Mouse (Mus musculus) forebrain, embryonic 11.5 days (tissue): Measurements from ENCODE around the gene Gm49450. TPM values are rescaled to one million over a fixed set of nuclear protein-coding genes. Genes with fewer than 3 reads are reported as not detected.
A peak's percentile ranks its signal among the peaks of the same experiment; 100 is the strongest.

ENCODE experiments used
- ATAC-seq: fragments of 200-750 bp; cut with Nextera tagmentation; replicated peaks from 2 replicates; pipeline ENCODE4 v1.8.0; 2017; ENCODE audit warnings: moderate TSS enrichment; ENCODE audit not compliant: low FRiP score
- DNase-seq: peaks from one replicate; pipeline ENCODE4 v3.0.0-alpha.2; 2017; ENCODE audit warnings: low spot score
- H3K27ac ChIP-seq: fragments of 300-500 bp; sonication (generic); 2 replicates; pipeline ENCODE4 v1.5.1; 2014; ENCODE audit warnings: low read depth, low read length
- H3K27me3 ChIP-seq: fragments of 300-500 bp; sonication (generic); 2 replicates; pipeline ENCODE4 v1.6.1; 2014; ENCODE audit warnings: mild to moderate bottlenecking, low read length, mixed read lengths; ENCODE audit not compliant: control insufficient read depth, insufficient read depth
- H3K36me3 ChIP-seq: fragments of 300-500 bp; sonication (generic); 2 replicates; pipeline ENCODE4 v1.6.1; 2014; ENCODE audit warnings: mild to moderate bottlenecking, low read length, moderate library complexity, mixed read lengths; ENCODE audit not compliant: control insufficient read depth, insufficient read depth
- H3K4me1 ChIP-seq: fragments of 300-500 bp; sonication (generic); replicated peaks from 2 replicates; pipeline ENCODE4 v1.6.1; 2014; ENCODE audit warnings: low read length, mixed read lengths; ENCODE audit not compliant: control insufficient read depth, insufficient read depth
- H3K4me2 ChIP-seq: fragments of 300-500 bp; sonication (generic); 2 replicates; pipeline ENCODE4 v1.6.1; 2014; ENCODE audit warnings: low read depth, mild to moderate bottlenecking, low read length, moderate library complexity, mixed read lengths; ENCODE audit not compliant: severe bottlenecking
- H3K4me3 ChIP-seq: fragments of 300-500 bp; sonication (generic); 2 replicates; pipeline ENCODE4 v1.5.1; 2014; ENCODE audit warnings: low read depth, low read length
- H3K9ac ChIP-seq: fragments of 300-500 bp; sonication (generic); 2 replicates; pipeline ENCODE4 v1.6.1; 2014; ENCODE audit warnings: low read length
- H3K9me3 ChIP-seq: fragments of 300-500 bp; sonication (generic); 2 replicates; pipeline ENCODE4 v1.6.1; 2016; ENCODE audit warnings: low read length, mixed read lengths; ENCODE audit not compliant: control insufficient read depth
- whole genome bisulfite sequencing: fragments of 180-500 bp; shearing (Covaris S2); extraction: QIAGEN DNeasy Blood & Tissue Kit; methylation state at CpG from one replicate; pipeline ENCODE4 v1.1.7; 2014; 5-methylcytosine and 5-hydroxymethylcytosine counted together
- polyA plus RNA-seq: library from polyadenylated mRNA; unstranded; fragments of >200 nt; fragmentation: Nextera tagmentation; extraction: Ambion mirVana; gene quantifications from 2 replicates; pipeline ENCODE4 v1.2.1, GENCODE M21; 2014

The Gm49450 gene
- polyA plus RNA-seq, 1 experiment from 2014 or later: not detected

DNA sequence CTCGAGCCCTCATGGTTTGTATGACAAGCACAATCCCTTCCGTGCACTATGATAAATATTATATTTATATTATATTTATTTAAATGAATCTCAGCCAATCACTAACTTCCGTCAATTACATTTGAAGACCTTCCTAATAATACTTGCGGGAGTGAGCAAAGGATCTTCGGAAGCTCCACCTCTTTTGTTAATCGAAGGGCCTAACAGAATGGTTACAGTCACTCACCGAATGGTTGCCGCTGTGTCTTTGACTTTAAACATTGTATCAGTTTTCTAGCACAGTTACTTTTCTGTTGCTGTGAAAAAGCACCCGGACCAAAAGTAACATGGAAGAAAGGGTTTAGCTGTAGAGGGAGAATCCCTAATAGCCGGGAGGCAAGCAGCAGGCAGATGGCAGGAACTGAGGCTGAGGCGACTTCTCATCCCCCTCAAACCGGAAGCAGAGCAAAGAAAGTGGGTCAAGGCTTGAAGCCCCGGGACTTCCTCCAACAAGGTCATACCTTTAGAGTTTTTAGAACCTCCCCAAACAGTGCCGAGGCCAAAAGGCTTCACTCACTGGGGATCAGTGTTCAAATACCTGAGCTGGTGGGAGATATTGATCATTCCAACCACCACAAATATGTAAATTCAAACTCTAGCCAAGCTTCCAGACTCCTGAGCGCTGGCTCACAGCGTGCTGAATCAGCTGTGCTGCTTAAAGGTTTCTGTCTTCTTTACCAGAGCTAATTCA is 16.2 kb upstream of the Gm49450 start:
- Histone ChIP-seq H3K9me3 (no peaks in the 10 kb centered on the region; the same call in 1 of the 2 replicates), H3K27ac (peak overlapping the region; percentile 99), H3K4me1 (peaks cover 31% of the 10 kb centered on the region), H3K4me3 (no peak overlapping the region; the same call in 1 of the 2 replicates), H3K4me2 (peak overlapping the region; percentile 37; the same call in 1 of the 2 replicates), H3K36me3 (no peaks in the 10 kb centered on the region), H3K27me3 (no peaks in the 10 kb centered on the region), H3K9ac (peak overlapping the region; percentile 28; the same call in 1 of the 2 replicates)
- DNase-seq (no peak), ATAC-seq (peak; percentile 31)
- 5% methylated on average over 16 of the region's 16 CpGs for WGBS

DNA sequence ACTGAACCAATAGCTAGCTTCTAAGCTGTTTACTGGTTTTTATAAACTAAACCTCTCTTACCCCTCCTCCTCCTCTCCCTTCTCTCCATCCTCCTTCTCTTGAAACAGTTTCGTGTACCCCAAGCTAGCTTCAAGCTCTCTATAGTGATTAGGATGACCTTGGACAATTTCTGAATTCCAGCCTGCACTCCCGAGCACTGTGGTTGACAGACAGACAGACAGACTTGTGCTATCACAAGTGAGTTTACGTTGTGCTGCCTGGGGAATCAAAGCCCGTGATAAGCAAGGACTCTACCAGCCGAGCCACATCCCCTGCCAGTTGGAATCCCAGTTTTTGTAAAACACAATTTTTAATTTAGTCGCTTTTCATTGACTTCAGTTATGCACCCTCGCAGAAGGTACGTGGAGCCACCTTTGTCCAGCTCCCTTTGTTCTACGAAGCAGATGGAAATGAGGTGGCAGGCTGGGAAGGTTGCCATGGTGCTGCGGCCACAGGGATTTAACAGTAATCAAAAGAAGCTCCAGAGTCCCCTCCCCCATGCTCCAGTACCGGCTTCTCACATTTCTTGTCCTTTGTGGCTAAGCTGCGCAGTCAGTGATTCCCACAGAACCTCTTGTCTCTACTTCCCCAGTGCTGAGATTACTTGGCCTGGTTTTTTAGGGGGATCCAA is 15.5 kb upstream of the Gm49450 start:
- Histone ChIP-seq H3K36me3 (no peaks in the 10 kb centered on the region), H3K9ac (peak overlapping the region; percentile 63), H3K4me2 (peak overlapping the region; percentile 37; the same call in 1 of the 2 replicates), H3K4me1 (peaks cover 31% of the 10 kb centered on the region), H3K4me3 (no peak overlapping the region; the same call in 1 of the 2 replicates), H3K9me3 (peaks cover 3% of the 10 kb centered on the region; the same call in 1 of the 2 replicates), H3K27ac (peak overlapping the region; percentile 99), H3K27me3 (no peaks in the 10 kb centered on the region)
- peak; percentile 92 for DNase-seq
- 2% methylated on average over 12 of the region's 12 CpGs for WGBS
- ATAC-seq: peak; percentile 94

DNA sequence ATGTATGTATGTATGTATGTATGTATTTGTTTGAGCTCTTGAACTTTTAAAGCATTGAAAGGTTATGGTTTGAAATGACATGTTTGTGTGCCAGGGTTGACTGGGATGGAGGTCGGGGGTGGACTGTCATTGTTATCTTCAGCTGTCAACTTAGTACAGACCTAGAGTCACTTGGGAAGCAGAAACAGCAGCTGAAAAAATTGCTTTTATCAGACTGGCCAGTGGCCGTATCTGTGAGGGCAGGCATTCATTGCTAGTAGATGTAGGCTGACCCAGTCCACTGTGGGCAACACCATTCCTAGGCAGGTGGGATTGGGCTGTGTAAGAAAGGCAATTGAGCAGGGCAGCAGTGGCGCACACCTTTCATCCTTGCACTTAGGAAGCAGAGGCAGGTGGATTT is 6.2 kb upstream of the Gm49450 start:
- no peak overlapping the region for H3K4me3 ChIP-seq
- H3K4me1 ChIP-seq: 0 out of 2 replicates have a peak, but pooled peaks cover 2% of the 10 kb centered on the region
- no peak overlapping the region for H3K27ac ChIP-seq
- H3K36me3 ChIP-seq: no peaks in the 10 kb centered on the region
- no peak overlapping the region for H3K9ac ChIP-seq
- DNase-seq: no peak
- H3K4me2 ChIP-seq: no peak overlapping the region
- 80% methylated on average over 3 of the region's 3 CpGs for WGBS
- no peak for ATAC-seq
- H3K27me3 ChIP-seq: no peaks in the 10 kb centered on the region
- H3K9me3 ChIP-seq: peaks cover 4% of the 10 kb centered on the region; the same call in 1 of the 2 replicates

DNA sequence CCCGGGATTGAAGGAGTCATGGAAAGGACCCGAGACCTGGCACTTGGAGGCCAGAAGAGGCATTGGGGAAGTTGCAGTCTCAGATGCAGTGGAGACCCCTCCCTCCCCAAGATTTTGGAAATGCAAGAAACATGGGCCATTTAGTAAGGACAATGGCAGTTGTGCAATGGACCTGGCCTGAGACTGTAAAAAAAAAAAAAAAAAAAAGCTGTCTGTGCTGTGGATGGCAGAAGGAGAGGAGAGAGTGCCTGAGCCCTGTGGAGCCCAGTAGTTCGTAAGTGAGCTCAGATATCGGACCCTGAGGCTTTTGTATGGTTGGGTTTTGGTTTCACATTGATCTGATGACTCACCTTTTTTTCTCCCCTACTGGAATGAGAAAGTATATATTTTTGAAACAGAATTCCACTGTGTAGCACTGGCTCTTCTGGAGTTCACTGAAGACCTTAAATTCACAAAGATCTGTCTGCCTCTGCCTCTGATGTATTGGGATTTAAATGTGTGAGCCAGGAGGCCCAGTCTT is 5.6 kb upstream of the Gm49450 start:
- WGBS: 90% methylated on average over 4 of the region's 4 CpGs
- Histone ChIP-seq H3K4me1 (0 out of 2 replicates have a peak, but pooled peaks cover 2% of the 10 kb centered on the region), H3K4me3 (no peak overlapping the region), H3K9ac (no peak overlapping the region), H3K36me3 (no peaks in the 10 kb centered on the region), H3K4me2 (no peak overlapping the region), H3K27ac (no peak overlapping the region), H3K27me3 (no peaks in the 10 kb centered on the region), H3K9me3 (peaks cover 2% of the 10 kb centered on the region; the same call in 1 of the 2 replicates)
- no peak for ATAC-seq
- no peak for DNase-seq

DNA sequence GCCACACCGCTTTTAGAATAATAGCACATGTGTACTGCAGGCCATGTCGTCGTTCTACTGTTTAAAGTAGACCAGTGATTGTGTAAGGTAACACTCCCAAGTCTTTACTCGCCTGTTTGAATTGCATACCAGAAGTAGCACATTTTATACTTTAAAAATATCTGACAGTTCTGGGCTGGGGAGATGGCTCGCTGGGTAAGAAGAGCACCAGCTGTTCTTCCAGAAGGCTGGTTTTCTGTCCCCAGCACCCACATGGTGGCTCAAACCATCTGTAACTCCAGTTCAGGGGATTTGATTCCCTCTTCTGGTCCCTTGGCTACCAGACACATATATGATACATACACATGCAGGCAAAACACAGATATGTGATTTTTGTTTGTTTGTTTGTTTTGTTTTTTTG is 4.1 kb upstream of the Gm49450 start:
- Histone ChIP-seq H3K9ac (no peak overlapping the region), H3K27ac (no peak overlapping the region), H3K9me3 (no peaks in the 10 kb centered on the region), H3K4me1 (0 out of 2 replicates have a peak, but pooled peaks cover 2% of the 10 kb centered on the region), H3K36me3 (no peaks in the 10 kb centered on the region), H3K27me3 (no peaks in the 10 kb centered on the region), H3K4me2 (no peak overlapping the region), H3K4me3 (no peak overlapping the region)
- 89% methylated on average over 5 of the region's 5 CpGs for WGBS
- ATAC-seq: no peak
- no peak for DNase-seq

DNA sequence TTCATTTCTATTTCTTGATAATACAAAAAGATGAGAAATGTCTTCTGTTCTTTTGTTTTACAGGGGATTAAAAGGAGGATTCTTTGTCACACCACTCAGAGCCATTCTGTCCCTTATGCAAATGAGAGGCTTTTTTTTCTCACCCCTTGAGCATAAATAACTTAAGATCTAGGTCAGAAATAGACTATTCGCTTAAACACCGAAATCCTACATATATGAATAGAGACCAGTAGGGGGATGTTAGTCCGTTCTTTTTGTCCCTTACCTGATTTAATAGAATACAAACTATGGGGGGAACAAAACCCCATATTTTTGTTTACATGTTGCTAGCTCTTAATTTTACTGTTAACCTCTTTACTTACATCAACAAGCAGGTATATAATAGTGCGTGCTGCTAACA is 2.6 kb upstream of the Gm49450 start:
- Histone ChIP-seq H3K4me2 (no peak overlapping the region), H3K9ac (no peak overlapping the region)

DNA sequence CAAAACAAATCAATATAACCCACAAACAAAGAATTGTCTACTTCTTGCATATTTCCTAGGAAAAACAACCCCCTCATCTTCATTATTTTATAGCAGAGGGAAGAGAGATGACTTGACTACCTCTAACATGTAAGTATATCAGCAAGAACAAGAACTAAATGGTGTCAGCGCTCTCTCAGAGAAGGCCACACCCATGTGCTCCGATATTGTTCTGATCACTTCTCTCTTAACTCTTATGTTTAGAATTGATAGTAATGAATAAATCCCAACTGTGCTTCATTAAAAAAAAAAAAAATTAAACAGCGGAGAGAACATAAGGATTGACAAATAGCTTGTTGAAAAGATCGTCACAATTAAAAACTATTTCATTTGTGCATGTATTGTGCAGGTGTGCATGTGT is 2.0 kb upstream of the Gm49450 start:
- DNase-seq (no peak), ATAC-seq (no peak)
- Histone ChIP-seq H3K27ac (peak overlapping the region; percentile 95), H3K9me3 (no peaks in the 10 kb centered on the region), H3K36me3 (no peaks in the 10 kb centered on the region), H3K4me2 (peak overlapping the region; percentile 46; the same call in 1 of the 2 replicates), H3K27me3 (no peaks in the 10 kb centered on the region), H3K9ac (peak overlapping the region; percentile 64), H3K4me3 (no peak overlapping the region), H3K4me1 (0 out of 2 replicates have a peak, but pooled peaks cover 2% of the 10 kb centered on the region)
- WGBS: 70% methylated on average over 4 of the region's 4 CpGs

More for the DNA sequence above, 2.6 kb upstream of the Gm49450 start:
- no peak for DNase-seq
- no peak overlapping the region for H3K4me3 ChIP-seq
- H3K4me1 ChIP-seq: 0 out of 2 replicates have a peak, but pooled peaks cover 2% of the 10 kb centered on the region
- H3K27ac ChIP-seq: 0 out of 2 replicates have a peak overlapping the region, but pooled peaks have one; percentile 95
- no peaks in the 10 kb centered on the region for H3K9me3 ChIP-seq
- 79% methylated on average over 4 of the region's 4 CpGs for WGBS
- ATAC-seq: no peak
- no peaks in the 10 kb centered on the region for H3K36me3 ChIP-seq
- no peaks in the 10 kb centered on the region for H3K27me3 ChIP-seq

DNA sequence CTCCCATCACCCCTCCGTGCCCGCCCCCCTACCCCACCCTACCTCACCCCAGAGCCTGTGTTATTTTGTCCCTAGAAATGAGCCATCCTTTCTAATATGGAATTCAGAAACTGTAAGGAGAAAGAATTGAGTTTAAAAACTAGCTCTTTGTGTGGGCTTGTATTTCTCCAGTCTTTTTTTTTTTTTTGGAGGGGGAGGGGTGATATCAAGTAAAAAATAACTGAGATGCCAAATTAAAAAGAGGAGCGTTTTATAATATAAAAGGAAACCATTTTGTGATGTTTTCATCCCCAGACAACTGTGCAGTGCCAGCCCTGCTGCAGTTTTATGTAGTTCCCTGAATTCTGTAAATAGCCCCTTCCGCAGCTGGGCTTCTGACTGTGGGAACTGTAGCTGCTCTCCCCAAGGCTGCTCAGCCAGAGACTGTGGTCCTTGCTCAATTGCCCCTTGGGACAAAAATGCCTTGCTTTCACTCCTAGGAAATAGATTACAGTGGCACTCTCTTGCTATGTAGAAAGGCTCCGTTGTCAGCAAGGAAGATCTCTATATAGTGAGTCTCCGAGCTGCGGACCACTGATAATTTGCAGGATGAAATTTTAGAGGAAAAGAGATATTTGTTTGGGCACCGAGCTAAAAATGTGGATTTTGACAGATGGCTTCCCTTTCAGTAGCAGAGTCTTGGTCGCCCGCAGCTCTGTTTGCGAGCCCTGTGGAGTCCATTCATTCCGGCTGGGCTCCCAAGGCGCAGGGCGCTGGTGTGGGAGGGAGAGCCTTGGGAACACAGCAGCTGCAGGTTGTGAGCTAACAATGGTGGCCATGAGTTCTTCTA is 1.3 kb upstream of the Gm49450 start:
- H3K4me3 ChIP-seq: peak overlapping the region; percentile 19
- 6% methylated on average over 14 of the region's 14 CpGs for WGBS
- H3K4me2 ChIP-seq: peak overlapping the region; percentile 46
- peak overlapping the region; percentile 64 for H3K9ac ChIP-seq
- H3K9me3 ChIP-seq: no peaks in the 10 kb centered on the region
- ATAC-seq: no peak
- H3K27me3 ChIP-seq: no peaks in the 10 kb centered on the region
- peak overlapping the region; percentile 95 for H3K27ac ChIP-seq
- peak; percentile 57 for DNase-seq
- H3K36me3 ChIP-seq: no peaks in the 10 kb centered on the region; the same call in 1 of the 2 replicates
- 0 out of 2 replicates have a peak, but pooled peaks cover 2% of the 10 kb centered on the region for H3K4me1 ChIP-seq
